Comparison of ENCODE assay signal across 23 mouse cellular contexts in genomic region chr10:68781067-68781868, GRCm38 (mm10). TPM values are rescaled to one million over a fixed set of nuclear protein-coding genes. Genes with fewer than 3 reads are reported as not detected.
DNase-seq lines count a peak whose midpoint lies in the region; ATAC-seq and TF ChIP-seq lines count a peak whose summit lies in the region.
"Had no signal": no experiment of that assay in that cellular context is flagged by ENCODE, and none has a peak within 500 bp of the region (broad histone marks: within the 10 kb centered on the region; RNA-seq: fewer than 3 reads in every experiment).

No protein-coding gene starts in this region.

- no peaks in the 10 kb centered on the region for H3K79me2 ChIP-seq in liver, adult 2 months (ENCODE audit: control insufficient read depth, insufficient read depth, low read length)

- no peak for DNase-seq in embryonic facial prominence, embryonic 10.5 days (ENCODE audit: low spot score)
- peak; percentile 12 for DNase-seq in liver, adult 2 months (ENCODE audit: extremely low read depth, low read depth, low spot score)
- no peak for DNase-seq in liver, embryonic 11.5 days (ENCODE audit: low spot score)
- DNase-seq in right cerebral cortex, postnatal 4 days: no peak
- DNase-seq in T-cell, adult 2 months (ENCODE audit: low spot score): no peak
- DNase-seq: adrenal gland, adult 8-10 months; cerebellum, adult 11 months; cerebellum, postnatal 14 days; embryo, embryonic 11 days; heart, postnatal 4 days; layer of hippocampus, adult 9-11 months had no signal

- H3K27ac ChIP-seq in embryonic facial prominence, embryonic 12.5 days: 0 out of 2 replicates have a peak overlapping the region, but pooled peaks have one; percentile 57
- H3K27ac ChIP-seq in embryonic facial prominence, embryonic 10.5 days (replicated peaks): no peak overlapping the region
- no peak overlapping the region for H3K27ac ChIP-seq in liver, adult 2 months (replicated peaks; ENCODE audit: insufficient read depth, low read depth, low read length)
- no peak overlapping the region for H3K27ac ChIP-seq in liver, embryonic 11.5 days (ENCODE audit: low read depth, low read length)
- peak overlapping the region; percentile 43 for H3K27ac ChIP-seq in stomach, embryonic 16.5 days (ENCODE audit: low read length)
- H3K27ac ChIP-seq: forebrain, embryonic 15.5 days; heart, embryonic 13.5 days; kidney, embryonic 15.5 days; liver, embryonic 14.5 days; neural tube, embryonic 12.5 days; stomach, embryonic 15.5 days had no signal

- no peak for TF ChIP-seq POLR2A in liver, adult 2 months (IDR thresholded peaks at IDR 0.05; ENCODE audit: extremely low read depth, insufficient read depth, low read length)

- ATAC-seq in embryonic facial prominence, embryonic 12.5 days (ENCODE audit: insufficient number of reproducible peaks, insufficient read depth, low FRiP score, low TSS enrichment): no peak
- no peak for ATAC-seq in liver, embryonic 11.5 days (replicated peaks; ENCODE audit: low FRiP score)
- peak; percentile 24 for ATAC-seq in inflammation-experienced regulatory T-cells, adult 6 months
- 0 out of 2 replicates have a peak, but pooled peaks have one; percentile 50 for ATAC-seq in stomach, embryonic 16.5 days (ENCODE audit: insufficient read depth, low FRiP score)
- ATAC-seq: forebrain, embryonic 15.5 days; hindbrain, embryonic 16.5 days had no signal

- no peaks in the 10 kb centered on the region for H3K27me3 ChIP-seq in embryonic facial prominence, embryonic 12.5 days
- H3K27me3 ChIP-seq in embryonic facial prominence, embryonic 10.5 days (replicated peaks; ENCODE audit: low read depth, poor library complexity, severe bottlenecking): no peaks in the 10 kb centered on the region
- H3K27me3 ChIP-seq in liver, adult 2 months (ENCODE audit: control insufficient read depth, insufficient read depth, low read length): no peaks in the 10 kb centered on the region
- no peaks in the 10 kb centered on the region for H3K27me3 ChIP-seq in liver, embryonic 11.5 days (replicated peaks; ENCODE audit: control insufficient read depth, insufficient read depth, low read length)
- no peaks in the 10 kb centered on the region for H3K27me3 ChIP-seq in stomach, embryonic 16.5 days (ENCODE audit: control insufficient read depth, insufficient read depth, low read length)
- H3K27me3 ChIP-seq: CH12.LX; forebrain, embryonic 15.5 days; heart, embryonic 13.5 days; kidney, embryonic 15.5 days; megakaryocyte, embryonic 14.5 days; neural tube, embryonic 12.5 days; stomach, embryonic 15.5 days had no signal

- WGBS in embryonic facial prominence, embryonic 12.5 days: 67% methylated on average over 9 of the region's 9 CpGs
- 81% methylated on average over 9 of the region's 9 CpGs for WGBS in embryonic facial prominence, embryonic 10.5 days
- 75% methylated on average over 9 of the region's 9 CpGs for WGBS in liver, adult 2 months
- 68% methylated on average over 9 of the region's 9 CpGs for WGBS in liver, embryonic 11.5 days
- WGBS in stomach, embryonic 16.5 days: 32% methylated on average over 9 of the region's 9 CpGs

- no peak overlapping the region for H3K9ac ChIP-seq in embryonic facial prominence, embryonic 12.5 days
- H3K9ac ChIP-seq in liver, adult 2 months (ENCODE audit: low read depth, low read length): no peak overlapping the region
- H3K9ac ChIP-seq in liver, embryonic 11.5 days (ENCODE audit: low read depth, low read length): no peak overlapping the region
- H3K9ac ChIP-seq in stomach, embryonic 16.5 days (ENCODE audit: low read length): no peak overlapping the region
- H3K9ac ChIP-seq: forebrain, embryonic 15.5 days; heart, embryonic 13.5 days; kidney, embryonic 15.5 days; liver, embryonic 14.5 days; neural tube, embryonic 12.5 days; stomach, embryonic 15.5 days had no signal

- peaks cover 5% of the 10 kb centered on the region; the same call in 1 of the 2 replicates for H3K4me1 ChIP-seq in embryonic facial prominence, embryonic 12.5 days
- H3K4me1 ChIP-seq in embryonic facial prominence, embryonic 10.5 days: no peaks in the 10 kb centered on the region
- H3K4me1 ChIP-seq in liver, adult 2 months (ENCODE audit: control insufficient read depth, insufficient read depth, low read length): no peaks in the 10 kb centered on the region
- no peaks in the 10 kb centered on the region for H3K4me1 ChIP-seq in liver, embryonic 11.5 days (replicated peaks; ENCODE audit: control insufficient read depth, insufficient read depth, low read length)
- no peaks in the 10 kb centered on the region for H3K4me1 ChIP-seq in stomach, embryonic 16.5 days (ENCODE audit: control insufficient read depth, insufficient read depth, low read length)
- H3K4me1 ChIP-seq: forebrain, embryonic 15.5 days; heart, embryonic 13.5 days; kidney, embryonic 15.5 days; megakaryocyte, embryonic 14.5 days; neural tube, embryonic 12.5 days had no signal

- no peak overlapping the region for H3K4me3 ChIP-seq in embryonic facial prominence, embryonic 12.5 days
- H3K4me3 ChIP-seq in embryonic facial prominence, embryonic 10.5 days: no peak overlapping the region
- no peak overlapping the region for H3K4me3 ChIP-seq in liver, adult 2 months (ENCODE audit: insufficient read depth, low read depth, low read length)
- no peak overlapping the region for H3K4me3 ChIP-seq in liver, embryonic 11.5 days (ENCODE audit: low read depth, low read length)
- no peak overlapping the region for H3K4me3 ChIP-seq in stomach, embryonic 16.5 days (replicated peaks; ENCODE audit: low read length)
- H3K4me3 ChIP-seq: forebrain, embryonic 15.5 days; heart, embryonic 13.5 days; kidney, embryonic 15.5 days; megakaryocyte, embryonic 14.5 days; neural tube, embryonic 12.5 days; stomach, embryonic 15.5 days had no signal

- H3K4me2 ChIP-seq in embryonic facial prominence, embryonic 12.5 days (replicated peaks): no peak overlapping the region
- H3K4me2 ChIP-seq in liver, embryonic 11.5 days: no peak overlapping the region
- no peak overlapping the region for H3K4me2 ChIP-seq in stomach, embryonic 16.5 days (ENCODE audit: low read depth, low read length)
- H3K4me2 ChIP-seq: forebrain, embryonic 15.5 days; heart, embryonic 13.5 days; kidney, embryonic 15.5 days; neural tube, embryonic 12.5 days; stomach, embryonic 15.5 days had no signal

- no peak for TF ChIP-seq CTCF in liver, adult 2 months (IDR thresholded peaks at IDR 0.05; ENCODE audit: low read depth, low read length)

- no peaks in the 10 kb centered on the region for H3K9me3 ChIP-seq in embryonic facial prominence, embryonic 12.5 days
- no peaks in the 10 kb centered on the region for H3K9me3 ChIP-seq in embryonic facial prominence, embryonic 10.5 days
- no peaks in the 10 kb centered on the region for H3K9me3 ChIP-seq in liver, embryonic 11.5 days (ENCODE audit: control insufficient read depth, low read length)
- no peaks in the 10 kb centered on the region for H3K9me3 ChIP-seq in stomach, embryonic 16.5 days (replicated peaks; ENCODE audit: control insufficient read depth, low read length)
- H3K9me3 ChIP-seq: forebrain, embryonic 15.5 days; heart, embryonic 13.5 days; kidney, embryonic 15.5 days; neural tube, embryonic 12.5 days; stomach, embryonic 15.5 days had no signal

- peaks cover 14% of the 10 kb centered on the region for H3K36me3 ChIP-seq in embryonic facial prominence, embryonic 12.5 days
- no peaks in the 10 kb centered on the region; the same call in 1 of the 2 replicates for H3K36me3 ChIP-seq in embryonic facial prominence, embryonic 10.5 days (replicated peaks)
- H3K36me3 ChIP-seq in liver, adult 2 months (ENCODE audit: control insufficient read depth, insufficient read depth, low read length): no peaks in the 10 kb centered on the region
- no peaks in the 10 kb centered on the region for H3K36me3 ChIP-seq in liver, embryonic 11.5 days (ENCODE audit: control insufficient read depth, insufficient read depth, low read length)
- H3K36me3 ChIP-seq in stomach, embryonic 16.5 days (ENCODE audit: control insufficient read depth, insufficient read depth, low read length): no peaks in the 10 kb centered on the region
- H3K36me3 ChIP-seq: forebrain, embryonic 15.5 days; heart, embryonic 13.5 days; kidney, embryonic 15.5 days; neural tube, embryonic 12.5 days; stomach, embryonic 15.5 days had no signal

RNA-seq across cellular contexts. Expression of gene Tmem26, which starts 57.8 kb away (rescaled TPM):
- 53.9 and 62.0 TPM in 2 replicates for polyA plus RNA-seq in embryonic facial prominence, embryonic 12.5 days (2016; fragmentation: Nextera tagmentation; extraction: Ambion mirVana)
- 4.2 and 10.2 TPM in 2 replicates for polyA plus RNA-seq in embryonic facial prominence, embryonic 10.5 days (2016; fragmentation: Nextera tagmentation; extraction: Ambion mirVana)
- 0.83 and 0.94 TPM in 2 replicates for total RNA-seq in liver, adult 2 months (2014; rRNA removed)
- polyA plus RNA-seq in liver, adult 2 months (2012; rRNA removed): 0.21 and 0.34 TPM in 2 replicates
- polyA plus RNA-seq in liver, embryonic 11.5 days (2014; fragmentation: Nextera tagmentation; extraction: Ambion mirVana): 7.4 and 7.5 TPM in 2 replicates
- polyA plus RNA-seq in inflammation-experienced regulatory T-cells, adult 6 months (2017; shearing (Covaris generic)): under 1 TPM; 0.59 to 0.91 (median 0.74) TPM
- 12.2 and 12.8 TPM in 2 replicates for polyA plus RNA-seq in stomach, embryonic 16.5 days (2015; fragmentation: Nextera tagmentation; extraction: Ambion mirVana)

Comparison
In these comparisons a context has a peak if more than half of its experiments do, and no peak if none do; other contexts are left out.
1. H3K27ac ChIP-seq: peak in embryonic facial prominence, embryonic 12.5 days (single experiment) and stomach, embryonic 16.5 days (single experiment); none in embryonic facial prominence, embryonic 10.5 days (single experiment), liver, adult 2 months (single experiment) and liver, embryonic 11.5 days (single experiment).
2. ATAC-seq: peak in inflammation-experienced regulatory T-cells, adult 6 months (single experiment) and stomach, embryonic 16.5 days (single experiment); none in embryonic facial prominence, embryonic 12.5 days (single experiment) and liver, embryonic 11.5 days (single experiment).